Mouse (Mus musculus) liver, embryonic 11.5 days (tissue): ENCODE data around the gene Lnpep. TPM values are rescaled to one million over a fixed set of nuclear protein-coding genes. Genes with fewer than 3 reads are reported as not detected.

Source experiments
- ATAC-seq: fragments of 200-750 bp; cut with Nextera tagmentation; replicated peaks from 2 replicates; pipeline ENCODE4 v1.8.0; 2017; ENCODE audit warnings: moderate number of reproducible peaks, mild to moderate bottlenecking, moderate TSS enrichment, moderate library complexity; ENCODE audit not compliant: low FRiP score
- DNase-seq: peaks from one replicate; pipeline ENCODE4 v3.0.0-alpha.2; 2017; ENCODE audit warnings: low spot score
- H3K27ac ChIP-seq: fragments of 300-500 bp; sonication (generic); 2 replicates; pipeline ENCODE4 v1.5.1; 2014; ENCODE audit warnings: mild to moderate bottlenecking, low read depth, low read length, control low read depth
- H3K27me3 ChIP-seq: fragments of 300-500 bp; sonication (generic); replicated peaks from 2 replicates; pipeline ENCODE4 v1.6.1; 2014; ENCODE audit warnings: low read length, mixed read lengths; ENCODE audit not compliant: control insufficient read depth, insufficient read depth
- H3K36me3 ChIP-seq: fragments of 300-500 bp; sonication (generic); 2 replicates; pipeline ENCODE4 v1.6.1; 2014; ENCODE audit warnings: mild to moderate bottlenecking, low read length, moderate library complexity, mixed read lengths; ENCODE audit not compliant: control insufficient read depth, insufficient read depth
- H3K4me1 ChIP-seq: fragments of 300-500 bp; sonication (generic); replicated peaks from 2 replicates; pipeline ENCODE4 v1.6.1; 2014; ENCODE audit warnings: low read length, mixed read lengths; ENCODE audit not compliant: control insufficient read depth, insufficient read depth
- H3K4me2 ChIP-seq: fragments of 300-500 bp; sonication (generic); 2 replicates; pipeline ENCODE4 v1.6.1; 2014; ENCODE audit warnings: mild to moderate bottlenecking, control low read depth, moderate library complexity
- H3K4me3 ChIP-seq: fragments of 300-500 bp; sonication (generic); 2 replicates; pipeline ENCODE4 v1.5.1; 2014; ENCODE audit warnings: low read depth, low read length, control low read depth
- H3K9ac ChIP-seq: fragments of 300-500 bp; sonication (generic); 2 replicates; pipeline ENCODE4 v1.6.1; 2014; ENCODE audit warnings: low read depth, low read length, control low read depth
- H3K9me3 ChIP-seq: fragments of 300-500 bp; sonication (generic); 2 replicates; pipeline ENCODE4 v1.6.1; 2016; ENCODE audit warnings: low read length, inconsistent platforms, mixed read lengths; ENCODE audit not compliant: control insufficient read depth
- WGBS: fragments of 180-500 bp; shearing (Covaris S2); extraction: QIAGEN DNeasy Blood & Tissue Kit; methylation state at CpG from one replicate; pipeline ENCODE4 v1.1.7; 2014; 5-methylcytosine and 5-hydroxymethylcytosine counted together
- polyA plus RNA-seq: library from polyadenylated mRNA; unstranded; fragments of >200 nt; fragmentation: Nextera tagmentation; extraction: Ambion mirVana; gene quantifications from 2 replicates; pipeline ENCODE4 v1.2.1, GENCODE M21; 2014

Gene Lnpep
- polyA plus RNA-seq, 1 experiment from 2014 or later = 6.6 TPM

GRCm38 (mm10) chr17:17621586-17621985 lies 3.3 kb downstream of the Lnpep start:
- Histone ChIP-seq H3K9ac (no peak overlapping the region), H3K4me1 (peaks cover 18% of the 10 kb centered on the region), H3K36me3 (no peaks in the 10 kb centered on the region), H3K4me2 (no peak overlapping the region), H3K27me3 (no peaks in the 10 kb centered on the region), H3K27ac (no peak overlapping the region), H3K9me3 (no peaks in the 10 kb centered on the region), H3K4me3 (no peak overlapping the region)
- 71% methylated on average over 3 of the region's 3 CpGs for WGBS
- no peak for DNase-seq
- ATAC-seq = no peak

- H3K27me3 ChIP-seq = no peaks in the 10 kb centered on the region
- WGBS = 80% methylated on average over 1 of the region's 1 CpGs
- peak; percentile 50; the same call in 1 of the 2 replicates for ATAC-seq
- peak overlapping the region; percentile 16; the same call in 1 of the 2 replicates for H3K4me2 ChIP-seq
- H3K4me3 ChIP-seq = no peak overlapping the region
- no peaks in the 10 kb centered on the region for H3K9me3 ChIP-seq
- H3K36me3 ChIP-seq = no peaks in the 10 kb centered on the region
- no peak overlapping the region for H3K27ac ChIP-seq
- H3K9ac ChIP-seq = no peak overlapping the region
- peaks cover 16% of the 10 kb centered on the region for H3K4me1 ChIP-seq
- no peak for DNase-seq
Measured at GRCm38 (mm10) chr17:17618463-17618862, 6.4 kb downstream of the Lnpep start.

GRCm38 (mm10) chr17:17617440-17618204 lies 7.2 kb downstream of the Lnpep start:
- H3K27ac ChIP-seq = no peak overlapping the region
- no peak overlapping the region for H3K4me3 ChIP-seq
- no peak overlapping the region for H3K9ac ChIP-seq
- no peaks in the 10 kb centered on the region for H3K27me3 ChIP-seq
- 84% methylated on average over 4 of the region's 4 CpGs for WGBS
- H3K9me3 ChIP-seq = no peaks in the 10 kb centered on the region
- DNase-seq = no peak
- peaks cover 12% of the 10 kb centered on the region; the same call in 1 of the 2 replicates for H3K4me1 ChIP-seq
- no peak overlapping the region for H3K4me2 ChIP-seq
- no peaks in the 10 kb centered on the region for H3K36me3 ChIP-seq
- no peak for ATAC-seq

- no peak for DNase-seq
- H3K9me3 ChIP-seq = no peaks in the 10 kb centered on the region
- peaks cover 2% of the 10 kb centered on the region for H3K4me1 ChIP-seq
- no peak overlapping the region for H3K27ac ChIP-seq
- ATAC-seq = no peak
- H3K4me3 ChIP-seq = no peak overlapping the region
- no peak overlapping the region for H3K9ac ChIP-seq
- H3K27me3 ChIP-seq = no peaks in the 10 kb centered on the region
- H3K4me2 ChIP-seq = no peak overlapping the region
- no peaks in the 10 kb centered on the region for H3K36me3 ChIP-seq
- 80% methylated on average over 2 of the region's 2 CpGs for WGBS
Measured at GRCm38 (mm10) chr17:17612336-17612735, 12.5 kb downstream of the Lnpep start.

- ATAC-seq (peak; percentile 53; the same call in 1 of the 2 replicates), DNase-seq (no peak)
- Histone ChIP-seq H3K4me3 (no peak overlapping the region), H3K4me1 (no peaks in the 10 kb centered on the region; the same call in 1 of the 2 replicates), H3K4me2 (no peak overlapping the region), H3K9ac (no peak overlapping the region), H3K9me3 (no peaks in the 10 kb centered on the region), H3K27me3 (no peaks in the 10 kb centered on the region), H3K27ac (no peak overlapping the region), H3K36me3 (no peaks in the 10 kb centered on the region)
- 50% methylated on average over 3 of the region's 3 CpGs for WGBS
Measured at GRCm38 (mm10) chr17:17609523-17609922, 15.3 kb downstream of the Lnpep start.

GRCm38 (mm10) chr17:17608416-17608988 lies 16.3 kb downstream of the Lnpep start:
- no peaks in the 10 kb centered on the region for H3K27me3 ChIP-seq
- H3K4me2 ChIP-seq = no peak overlapping the region
- WGBS = 67% methylated on average over 5 of the region's 5 CpGs
- no peaks in the 10 kb centered on the region; the same call in 1 of the 2 replicates for H3K4me1 ChIP-seq
- H3K9me3 ChIP-seq = no peaks in the 10 kb centered on the region
- no peak overlapping the region for H3K9ac ChIP-seq
- DNase-seq (no peak), ATAC-seq (no peak; the same call in 1 of the 2 replicates)
- no peaks in the 10 kb centered on the region for H3K36me3 ChIP-seq
- no peak overlapping the region for H3K27ac ChIP-seq
- no peak overlapping the region for H3K4me3 ChIP-seq

GRCm38 (mm10) chr17:17604554-17604953 lies 20.3 kb downstream of the Lnpep start:
- ATAC-seq = no peak
- no peak overlapping the region for H3K9ac ChIP-seq

GRCm38 (mm10) chr17:17603609-17604008 lies 21.2 kb downstream of the Lnpep start:
- Histone ChIP-seq H3K4me1 (peaks cover 6% of the 10 kb centered on the region), H3K9me3 (no peaks in the 10 kb centered on the region), H3K27me3 (no peaks in the 10 kb centered on the region), H3K4me2 (no peak overlapping the region), H3K27ac (no peak overlapping the region), H3K9ac (no peak overlapping the region), H3K36me3 (no peaks in the 10 kb centered on the region), H3K4me3 (no peak overlapping the region)
- no peak for ATAC-seq
- DNase-seq = no peak
- 88% methylated on average over 3 of the region's 3 CpGs for WGBS

More at GRCm38 (mm10) chr17:17604554-17604953, 20.3 kb downstream of the Lnpep start:
- Histone ChIP-seq H3K4me3 (no peak overlapping the region), H3K9me3 (no peaks in the 10 kb centered on the region), H3K4me1 (peaks cover 4% of the 10 kb centered on the region; the same call in 1 of the 2 replicates), H3K27ac (no peak overlapping the region), H3K4me2 (no peak overlapping the region), H3K27me3 (no peaks in the 10 kb centered on the region), H3K36me3 (no peaks in the 10 kb centered on the region)
- WGBS = 75% methylated on average over 2 of the region's 2 CpGs
- no peak for DNase-seq

- Histone ChIP-seq H3K9me3 (no peaks in the 10 kb centered on the region), H3K4me2 (no peak overlapping the region), H3K36me3 (no peaks in the 10 kb centered on the region), H3K27me3 (no peaks in the 10 kb centered on the region), H3K4me1 (peaks cover 7% of the 10 kb centered on the region), H3K4me3 (no peak overlapping the region), H3K9ac (no peak overlapping the region), H3K27ac (no peak overlapping the region)
- ATAC-seq (no peak), DNase-seq (no peak)
Measured at GRCm38 (mm10) chr17:17602786-17603185, 22.1 kb downstream of the Lnpep start.
